Mouse (Mus musculus) B cell, adult (primary cell): ENCODE measurements around the gene Metap1. TPM values are rescaled to one million over a fixed set of nuclear protein-coding genes. Genes with fewer than 3 reads are reported as not detected.

Experiments used
- total RNA-seq: library from RNA; stranded (reverse); gene quantifications from 4 replicates; pipeline ENCODE4 v1.2.4, GENCODE M21; 2023; ENCODE audit not compliant: inconsistent age

Metap1 gene
- total RNA-seq = 44.3 to 48.5 TPM (median 46.5 TPM) in 4 replicates

GRCm38 (mm10) chr3:138489327-138490033 lies at the start of gene Metap1:
Gene Metap1 (minus strand): TSS chr3:138489515.

GRCm38 (mm10) chr3:138526073-138526915 lies 37.0 kb upstream of the Metap1 start, which contains the start of gene Eif4e:
Gene Eif4e (plus strand): TSS chr3:138526179.

DNA sequence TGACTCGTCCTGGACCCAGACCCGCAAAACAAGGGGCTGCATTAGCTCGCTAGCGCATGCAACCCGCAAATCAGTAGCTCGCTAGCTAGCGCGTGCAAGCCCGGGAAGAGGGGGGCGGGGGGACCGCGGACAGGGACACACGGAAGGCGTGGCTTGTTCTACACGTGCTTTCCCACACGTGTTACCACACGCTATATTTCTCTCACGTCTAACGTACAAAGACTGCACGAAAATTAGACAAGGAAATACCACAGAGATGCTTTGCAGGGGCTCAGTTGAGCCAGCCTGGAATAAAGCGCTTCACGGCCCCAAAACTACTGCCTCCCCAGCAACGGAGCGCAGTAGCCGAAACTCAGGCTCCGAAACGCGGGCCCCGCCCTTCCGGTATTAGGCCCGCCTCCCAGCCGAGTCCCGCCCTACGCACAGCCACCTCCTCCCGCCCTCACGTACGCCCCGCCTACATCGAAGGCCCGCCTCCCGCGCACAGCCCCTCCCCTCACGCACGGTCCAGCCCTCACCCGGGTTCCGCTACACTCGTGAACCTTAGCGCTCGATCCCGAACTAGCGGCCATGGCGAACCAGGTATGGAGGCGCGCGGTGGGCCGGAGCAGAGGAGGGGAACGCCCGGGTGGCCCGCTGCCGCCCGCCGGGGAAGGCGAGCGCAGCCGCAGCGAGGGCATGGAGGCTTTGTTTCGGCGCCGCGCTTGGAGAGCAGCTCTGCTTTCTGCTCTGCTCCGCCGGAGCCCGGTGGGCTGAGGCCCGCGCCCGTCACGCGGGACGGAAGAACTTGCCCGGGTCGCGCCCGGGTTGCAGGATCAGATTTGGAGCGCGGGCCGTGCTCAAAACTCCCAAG lies 46.5 kb downstream of the Metap1 start, which contains the start of gene Adh5:
Gene Adh5, plus strand, starts transcription at position 482 of the 853 bp plus-strand sequence.

DNA sequence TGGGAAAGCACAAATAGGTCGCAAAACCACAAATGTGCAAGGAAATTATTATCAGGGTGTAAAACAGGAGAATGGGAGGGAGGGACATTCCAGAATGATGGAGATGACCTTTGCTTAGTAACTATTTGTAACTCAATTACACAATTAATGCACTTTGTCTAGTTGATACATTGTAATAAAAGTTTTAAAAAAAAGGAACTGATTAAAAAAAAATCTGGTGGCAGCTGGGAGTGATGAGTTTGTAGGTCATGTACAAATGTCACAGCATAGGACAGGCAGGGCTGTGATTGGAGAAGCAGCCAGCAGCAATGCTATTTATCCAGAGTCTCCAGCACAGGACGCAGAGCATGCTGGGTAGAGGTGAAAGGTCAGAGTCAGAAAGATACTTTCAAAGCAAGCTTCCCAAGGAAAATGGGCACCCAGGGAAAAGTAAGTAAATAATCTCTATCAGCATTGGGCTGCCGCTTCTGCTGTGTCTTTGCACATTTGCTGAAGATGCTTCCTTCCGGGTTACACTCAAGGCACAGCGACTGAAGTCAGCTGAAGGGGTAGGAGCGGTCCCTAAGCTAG lies 74.1 kb downstream of the Metap1 start, which contains the start of gene Adh4:
Gene Adh4, plus strand, starts transcription at position 346 of the 570 bp plus-strand sequence.

Other genes with a start within 250 kb of the Metap1 start
- not detected in 4 replicates for gene Adh1, start 228.5 kb downstream of the Metap1 start, total RNA-seq
- not detected in 4 replicates for gene Adh6a, start 176.2 kb downstream of the Metap1 start, total RNA-seq
- not detected in 4 replicates for gene Adh6b, start 147.7 kb downstream of the Metap1 start, total RNA-seq
- gene Adh4, start 74.0 kb downstream of the Metap1 start, total RNA-seq = not detected in 4 replicates
- 61.4 to 72.5 TPM (median 62.5 TPM) in 4 replicates for gene Adh5, start 46.4 kb downstream of the Metap1 start, total RNA-seq
- 74.3 to 80.6 TPM (median 78.0 TPM) in 4 replicates for gene Eif4e, start 36.7 kb upstream of the Metap1 start, total RNA-seq